Mouse (Mus musculus) layer of hippocampus, adult 9-11 months (tissue): ENCODE measurements around the gene Dph2.

Source experiments
- DNase-seq: peaks from one replicate; pipeline ENCODE4 v3.0.0; 2022

Gene Dph2

DNA sequence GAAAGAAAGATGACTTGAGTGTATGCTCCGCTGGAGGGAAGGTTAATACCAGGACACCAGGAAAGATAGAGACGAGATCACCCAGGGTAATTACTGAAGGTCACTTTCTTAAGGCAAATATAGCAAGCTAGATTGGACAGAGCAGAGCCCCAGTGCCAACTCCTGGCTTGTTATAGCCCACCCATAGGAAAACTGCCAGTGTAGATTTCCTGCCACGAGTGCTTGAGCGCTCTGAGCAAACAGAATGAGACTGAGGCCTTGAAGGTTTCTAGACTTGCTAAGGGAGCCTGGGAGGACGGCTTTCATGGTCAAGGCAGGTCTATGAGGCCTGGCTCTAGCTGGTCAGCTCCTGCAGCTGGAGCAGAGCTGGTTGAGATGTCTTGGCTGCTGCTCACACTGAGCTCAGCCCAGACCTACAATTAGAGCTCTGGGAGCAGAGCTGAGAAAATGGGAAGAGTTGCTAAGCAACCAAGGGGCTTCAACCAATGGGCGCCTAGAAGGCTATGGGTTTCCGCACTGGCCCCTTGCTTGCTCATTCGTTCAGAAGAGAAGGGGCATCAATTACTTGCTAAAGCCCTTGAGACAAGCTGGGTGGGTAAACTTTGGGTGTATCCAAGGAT lies 17.1 kb upstream of the Dph2 start:
- DNase-seq: no peak

DNA sequence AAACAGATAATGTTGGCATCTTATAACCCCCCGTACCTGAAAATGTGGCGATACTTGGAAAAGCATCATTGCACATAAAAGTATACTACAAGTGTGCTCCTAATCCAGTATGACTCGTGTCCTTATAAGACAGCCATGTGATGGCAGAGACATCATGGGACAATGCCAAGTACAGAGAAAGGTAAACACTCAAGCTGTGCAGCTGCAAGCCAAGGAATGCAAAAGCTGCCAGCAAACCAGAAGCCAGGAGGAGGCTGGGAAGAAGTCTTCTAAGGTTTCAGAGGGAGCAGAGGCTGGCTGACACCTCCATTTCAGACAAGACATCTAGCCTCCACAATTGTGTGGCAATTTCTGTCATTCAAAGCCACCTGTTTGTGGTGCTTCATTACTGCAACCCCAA lies 14.4 kb upstream of the Dph2 start:
- DNase-seq: no peak

DNA sequence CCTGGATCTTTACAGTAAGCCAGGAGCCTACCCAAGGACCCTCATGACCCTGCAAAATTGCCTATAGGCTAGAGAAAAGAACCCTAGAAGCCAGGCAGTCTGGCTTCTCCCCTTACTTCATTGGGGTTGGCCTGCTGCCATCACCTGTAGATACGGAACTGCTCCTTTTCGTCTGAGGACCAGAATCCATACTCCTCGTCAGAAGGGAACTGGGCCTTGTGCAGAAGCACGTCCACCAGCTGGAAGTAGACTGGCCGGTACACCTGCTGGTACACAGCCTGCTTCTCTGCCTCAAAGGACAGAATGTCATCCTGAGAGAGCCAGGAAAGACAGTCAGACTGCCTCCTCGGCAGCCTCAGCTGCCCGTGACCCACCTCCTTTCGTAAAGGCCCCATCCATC lies 12.9 kb upstream of the Dph2 start:
- DNase-seq: no peak

- peak; percentile 79 for DNase-seq
Measured at GRCm38 (mm10) chr4:117904094-117904493, 12.3 kb upstream of the Dph2 start.

- DNase-seq: no peak
Measured at GRCm38 (mm10) chr4:117898111-117898510, 6.3 kb upstream of the Dph2 start.

DNA sequence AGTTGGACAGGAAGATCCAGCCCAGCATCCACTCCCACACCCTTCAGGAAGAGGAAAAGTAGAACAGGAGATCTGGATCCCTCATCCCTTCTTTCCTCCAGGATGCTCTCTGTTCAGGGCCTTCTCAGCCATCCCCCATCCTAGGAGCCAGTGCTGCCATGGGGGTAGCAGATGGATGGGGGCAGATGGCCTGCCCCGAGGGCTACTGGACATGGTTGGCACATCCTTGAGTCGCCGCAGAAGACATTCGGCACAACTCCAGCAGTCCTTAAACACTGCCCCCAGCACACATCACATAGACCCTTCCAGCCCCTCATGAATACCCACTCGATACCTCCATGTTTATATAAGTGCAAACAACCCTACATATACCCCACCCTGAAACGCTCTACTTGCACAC lies 4.2 kb upstream of the Dph2 start:
- DNase-seq: no peak

- no peak for DNase-seq
Measured at GRCm38 (mm10) chr4:117895339-117895738, 3.5 kb upstream of the Dph2 start.

GRCm38 (mm10) chr4:117894601-117895000 lies 2.8 kb upstream of the Dph2 start:
- no peak for DNase-seq

GRCm38 (mm10) chr4:117893376-117893775 lies 1.5 kb upstream of the Dph2 start:
- DNase-seq: no peak

- DNase-seq: no peak
Measured at GRCm38 (mm10) chr4:117890750-117891149, 1.1 kb downstream of the Dph2 start.

GRCm38 (mm10) chr4:117890031-117890430 lies 1.8 kb downstream of the Dph2 start:
- DNase-seq: no peak

DNA sequence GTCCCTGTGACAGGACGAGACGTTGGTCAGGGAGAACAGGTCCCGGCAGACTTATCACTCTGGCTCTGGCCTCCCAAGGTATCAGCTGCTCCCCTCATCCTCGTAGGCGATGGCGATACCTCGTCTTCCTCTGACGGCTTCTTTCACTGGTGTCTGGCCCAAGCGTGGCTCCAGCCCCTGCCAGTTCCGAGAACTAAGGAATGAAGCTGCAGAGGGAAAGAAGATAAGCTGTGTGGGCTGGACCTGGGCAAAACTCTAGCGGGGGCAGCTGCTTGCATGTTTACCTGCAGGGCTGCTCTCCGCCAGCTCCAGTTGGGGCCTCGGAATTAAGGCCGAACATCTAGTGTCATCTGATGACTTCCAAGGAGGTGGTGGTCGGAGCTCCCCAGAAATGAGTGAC lies 2.4 kb downstream of the Dph2 start:
- no peak for DNase-seq

GRCm38 (mm10) chr4:117887920-117888319 lies 3.9 kb downstream of the Dph2 start:
- no peak for DNase-seq

DNA sequence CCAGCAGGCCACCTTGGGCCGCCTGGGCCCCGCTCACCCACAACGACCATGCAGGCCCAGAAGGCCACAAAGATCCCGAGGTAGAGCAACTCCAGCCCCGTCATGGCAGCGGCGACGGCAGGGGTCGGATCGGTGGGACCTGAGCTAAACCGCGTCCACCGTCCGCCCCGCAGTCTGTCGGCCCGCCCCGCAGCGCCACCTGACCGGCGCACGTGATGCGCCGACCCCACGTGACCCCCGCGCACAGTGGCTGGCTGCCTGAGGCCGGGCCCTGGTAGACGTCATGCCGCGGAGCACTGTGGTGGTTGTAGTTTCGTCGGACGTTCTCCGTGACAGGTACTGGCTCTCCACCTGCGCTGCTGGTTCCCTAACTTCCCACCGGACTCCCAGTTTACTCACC lies 4.7 kb downstream of the Dph2 start, which contains the start of gene Atp6v0b:
Gene Atp6v0b (minus strand): TSS at position 201 of the 400 bp plus-strand sequence.
- peak; percentile 95 for DNase-seq

- DNase-seq: no peak
Measured at GRCm38 (mm10) chr4:117886644-117887043, 5.2 kb downstream of the Dph2 start.

- no peak for DNase-seq
Measured at GRCm38 (mm10) chr4:117885994-117886393, 5.8 kb downstream of the Dph2 start.

GRCm38 (mm10) chr4:117885093-117885492 lies 6.7 kb downstream of the Dph2 start:
- DNase-seq: no peak

DNA sequence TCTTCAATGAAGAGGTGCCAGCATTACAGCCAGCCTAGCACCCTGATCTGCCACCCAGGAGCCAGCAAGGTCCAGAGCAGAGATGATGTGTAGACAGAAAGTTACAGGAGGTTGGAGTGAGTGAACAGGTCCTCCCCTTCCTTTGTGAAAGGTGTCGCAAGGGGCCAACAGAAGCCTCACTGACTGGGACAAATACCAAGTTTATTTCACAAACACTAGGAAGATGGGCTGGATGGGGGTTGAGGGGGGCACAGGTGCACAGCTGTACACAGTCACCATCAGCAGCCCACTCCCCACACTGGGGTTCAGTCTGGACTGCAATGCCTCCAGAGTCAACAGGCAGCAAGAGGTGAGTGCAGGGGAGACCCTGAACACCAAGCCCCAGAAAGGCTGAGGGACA lies 7.7 kb downstream of the Dph2 start:
- DNase-seq: no peak

DNA sequence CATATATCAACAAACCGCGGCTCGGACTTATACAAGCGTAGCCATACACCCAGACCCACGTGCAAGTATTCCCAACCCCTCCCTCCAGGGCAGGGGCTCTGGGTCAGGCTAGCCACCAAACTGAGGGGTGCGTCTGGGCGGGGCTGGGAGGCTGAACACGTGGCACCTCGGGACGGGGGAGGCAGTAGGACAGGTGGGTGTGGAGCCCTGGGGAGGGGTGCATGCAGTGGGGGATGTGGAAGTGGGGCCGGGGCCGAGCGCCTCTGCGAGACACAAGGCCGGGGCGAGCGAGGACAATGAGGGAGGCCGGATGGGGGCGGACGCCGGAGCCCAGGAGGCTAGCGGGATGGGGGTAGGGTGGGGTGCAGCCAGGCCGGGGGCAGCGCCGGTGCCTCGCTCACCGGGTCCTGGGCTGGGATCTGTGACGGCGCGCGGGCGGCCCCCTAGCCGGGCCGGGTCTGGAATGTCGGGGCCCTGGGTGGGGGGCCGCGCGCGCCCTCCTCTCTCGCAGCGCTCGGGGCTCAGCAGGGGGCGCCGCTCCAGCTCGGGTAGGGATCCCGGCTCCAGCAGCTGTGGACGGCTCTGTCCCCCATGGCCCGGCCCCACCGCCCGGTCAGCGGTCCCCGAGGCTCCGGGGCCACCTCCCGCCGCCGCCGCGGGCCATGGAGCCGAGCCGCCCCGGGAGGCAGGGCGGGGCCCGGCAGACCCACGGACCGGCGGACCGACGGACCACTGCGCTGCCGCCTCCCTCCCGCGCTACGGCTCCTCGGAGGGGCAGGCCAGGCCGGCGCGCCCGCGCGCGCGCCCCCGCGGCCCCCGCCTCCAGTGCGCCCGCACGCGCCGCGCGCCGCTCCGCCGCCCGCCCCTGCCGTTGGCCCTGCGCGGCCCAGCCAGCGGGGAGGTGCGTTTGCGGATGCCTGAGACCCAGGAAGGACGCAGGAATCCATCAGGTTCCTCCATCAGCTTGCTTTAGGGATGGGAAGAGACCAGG lies 8.8 kb downstream of the Dph2 start, which contains the start of gene B4galt2:
Gene B4galt2 (minus strand): TSS at position 787 of the 991 bp plus-strand sequence.
- peak; percentile 48 for DNase-seq

GRCm38 (mm10) chr4:117878703-117879102 lies 13.1 kb downstream of the Dph2 start:
- no peak for DNase-seq

DNA sequence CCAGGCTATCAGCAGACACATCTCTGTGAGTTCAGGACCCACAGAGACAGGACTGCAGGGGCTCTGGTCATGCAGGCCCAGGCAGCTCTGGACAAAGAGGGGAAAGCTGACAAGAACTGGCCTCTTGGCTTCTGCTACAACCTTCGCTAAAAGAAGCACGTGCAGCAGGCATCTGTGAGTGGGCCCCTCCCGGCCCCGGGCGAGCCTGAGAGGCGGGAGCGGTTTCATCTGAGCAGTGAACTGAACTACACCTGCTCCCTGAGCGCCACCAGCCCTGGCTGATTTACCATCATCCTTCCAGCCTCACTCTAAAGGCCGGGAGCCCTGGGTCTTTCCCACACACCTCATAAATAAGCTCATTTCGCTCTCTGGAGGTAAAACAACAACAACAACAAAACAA lies 13.5 kb downstream of the Dph2 start:
- no peak for DNase-seq

GRCm38 (mm10) chr4:117873615-117874014 lies 18.2 kb downstream of the Dph2 start:
- no peak for DNase-seq

DNA sequence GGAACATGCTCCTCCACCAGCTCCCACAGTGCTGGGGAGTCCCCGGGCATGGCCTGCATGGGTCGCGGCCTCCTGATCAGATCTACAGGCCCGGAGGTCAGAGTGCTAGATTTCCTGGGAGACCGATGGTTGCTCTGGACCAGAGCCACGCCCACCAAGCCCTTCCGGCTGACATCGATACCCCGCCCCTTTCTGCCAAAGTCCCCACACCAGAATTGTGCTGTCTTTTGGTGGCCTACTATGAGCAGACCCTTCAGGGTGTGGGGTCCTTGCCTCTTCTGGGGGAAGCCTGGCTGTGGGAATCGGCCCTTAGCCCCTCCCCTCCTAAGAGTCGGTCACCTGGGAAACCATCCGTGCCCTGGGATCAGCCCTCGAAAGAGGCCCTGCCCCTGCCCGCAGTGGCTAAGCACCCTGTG lies 19.4 kb downstream of the Dph2 start, which contains the start of gene Ccdc24:
Gene Ccdc24 (minus strand): TSS at position 87 of the 416 bp plus-strand sequence.
- DNase-seq: no peak

- no peak for DNase-seq
Measured at GRCm38 (mm10) chr4:117871787-117872186, 20.0 kb downstream of the Dph2 start.
